Mouse (Mus musculus) hematopoietic stem cell, adult 5-6 weeks (primary cell): ENCODE measurements around the gene Fam181a. TPM values are rescaled to one million over a fixed set of nuclear protein-coding genes. Genes with fewer than 3 reads are reported as not detected.

Experiments used
- ATAC-seq, 2 experiments: fragments of 125-278 bp in 1 of 2; replicated peaks in 1 of 2; 2 replicates each; pipeline ENCODE4 v1.8.0; 2016 to 2017; ENCODE audit warnings: inconsistent platforms in 2 of 2, mild to moderate bottlenecking in 2 of 2, moderate number of reproducible peaks in 2 of 2, low read depth in 1 of 2, moderate TSS enrichment in 1 of 2; ENCODE audit not compliant: low FRiP score in 2 of 2, poor library complexity in 2 of 2, severe bottlenecking in 2 of 2, insufficient read depth in 1 of 2, low TSS enrichment in 1 of 2
- total RNA-seq: library from RNA; stranded (forward); fragments of 172-1452, 232-1000 nt; gene quantifications from 2 replicates; pipeline ENCODE4 v1.2.3, GENCODE M21; 2017

Gene Fam181a
- not detected in 2 replicates for total RNA-seq

- ATAC-seq, result no peak
Observed at GRCm38 (mm10) chr12:103310744-103311267, at the start of gene Fam181a. TSS of gene Fam181a (plus strand) at chr12:103310975.

GRCm38 (mm10) chr12:103262017-103262865, 48.5 kb upstream of the Fam181a start:
- peak; percentile 42 to 49; a peak in 1 of 4 replicates for ATAC-seq

GRCm38 (mm10) chr12:103266605-103267004, 44.2 kb upstream of the Fam181a start:
- no peak for ATAC-seq

GRCm38 (mm10) chr12:103272176-103272575, 38.6 kb upstream of the Fam181a start:
- no peak for ATAC-seq

- no peak for ATAC-seq
Observed at GRCm38 (mm10) chr12:103273051-103273450, 37.7 kb upstream of the Fam181a start.

- ATAC-seq, result no peak
Observed at GRCm38 (mm10) chr12:103273732-103274131, 37.0 kb upstream of the Fam181a start.

- ATAC-seq, result peak; percentile 49 to 58; a peak in 2 of 4 replicates
Observed at GRCm38 (mm10) chr12:103276422-103276821, 34.4 kb upstream of the Fam181a start.

GRCm38 (mm10) chr12:103281491-103281890, 29.3 kb upstream of the Fam181a start:
- ATAC-seq, result no peak

- no peak for ATAC-seq
Observed at GRCm38 (mm10) chr12:103281912-103282311, 28.9 kb upstream of the Fam181a start.

GRCm38 (mm10) chr12:103282936-103283335, 27.8 kb upstream of the Fam181a start:
- ATAC-seq, result no peak

GRCm38 (mm10) chr12:103283411-103283810, 27.4 kb upstream of the Fam181a start:
- ATAC-seq, result no peak

- ATAC-seq, result no peak
Observed at GRCm38 (mm10) chr12:103287276-103287675, 23.5 kb upstream of the Fam181a start.

GRCm38 (mm10) chr12:103292366-103292765, 18.4 kb upstream of the Fam181a start:
- no peak for ATAC-seq

- no peak for ATAC-seq
Observed at GRCm38 (mm10) chr12:103296292-103296691, 14.5 kb upstream of the Fam181a start.

- peak; percentile 59 to 72 for ATAC-seq
Observed at GRCm38 (mm10) chr12:103300493-103300892, 10.3 kb upstream of the Fam181a start.

- no peak for ATAC-seq
Observed at GRCm38 (mm10) chr12:103301645-103302044, 9.1 kb upstream of the Fam181a start.

GRCm38 (mm10) chr12:103302960-103303359, 7.8 kb upstream of the Fam181a start:
- no peak for ATAC-seq

- peak; percentile 37 to 59; a peak in 2 of 4 replicates for ATAC-seq
Observed at GRCm38 (mm10) chr12:103306224-103306623, 4.6 kb upstream of the Fam181a start.

GRCm38 (mm10) chr12:103306720-103307119, 4.1 kb upstream of the Fam181a start:
- peak; percentile 53 to 57; a peak in 1 of 4 replicates for ATAC-seq
